ENCODE assay signal across 7 mouse cellular contexts in the genomic region with DNA sequence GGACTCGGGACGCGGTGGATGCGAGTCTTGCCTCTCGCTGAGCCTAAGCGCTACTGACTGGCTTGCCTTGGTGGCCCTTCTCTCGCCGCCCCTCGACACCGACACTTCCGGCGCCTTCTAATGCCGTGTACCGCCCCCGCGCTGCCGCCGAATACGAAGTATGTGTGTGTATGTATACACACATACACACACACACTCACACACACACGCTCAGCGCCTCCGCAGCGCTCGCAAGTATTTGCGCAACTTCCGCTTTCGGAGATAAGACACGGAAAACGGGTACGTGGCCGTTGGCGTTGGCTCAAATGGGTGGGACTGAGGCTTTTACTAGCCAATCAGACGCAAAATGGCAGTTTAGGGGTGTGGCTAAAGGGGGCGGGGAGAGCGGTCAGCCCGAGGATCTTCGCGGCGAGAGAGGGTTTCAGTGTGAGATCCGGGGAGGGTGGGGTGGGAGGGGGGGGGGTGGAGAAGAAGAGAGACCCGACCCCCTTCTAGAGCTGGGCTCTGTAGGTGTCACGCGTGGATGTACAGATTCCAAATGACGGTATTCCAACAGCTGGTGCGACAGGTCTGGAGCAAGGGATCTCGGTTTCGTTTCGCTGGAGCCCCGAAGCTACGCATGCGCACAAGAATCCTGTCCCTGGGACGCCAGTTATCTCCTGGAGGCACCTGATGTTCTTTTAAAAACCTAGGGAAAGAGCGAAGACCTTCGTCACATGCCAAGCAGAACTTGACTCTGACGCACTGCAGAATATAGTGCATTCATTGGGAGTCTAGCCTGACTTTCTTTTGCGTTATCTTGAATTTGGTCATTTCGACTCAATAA. TPM values are rescaled to one million over a fixed set of nuclear protein-coding genes. Genes with fewer than 3 reads are reported as not detected.
DNase-seq lines count a peak whose midpoint lies in the region; ATAC-seq lines count a peak whose summit lies in the region.

A gene (minus strand): TSS at position 244 of the 826 bp plus-strand sequence.

- H3K27me3 ChIP-seq in embryonic facial prominence, embryonic 11.5 days (ENCODE audit: control insufficient read depth, insufficient read depth, low read length): no peaks in the 10 kb centered on the region
- H3K27me3 ChIP-seq in limb, embryonic 10.5 days (ENCODE audit: low read depth, poor library complexity, severe bottlenecking): no peaks in the 10 kb centered on the region
- H3K27me3 ChIP-seq in midbrain, embryonic 13.5 days: no peaks in the 10 kb centered on the region

- H3K27ac ChIP-seq in embryonic facial prominence, embryonic 11.5 days (replicated peaks; ENCODE audit: low read depth, low read length): peak within 1 kb of the TSS; percentile 35; the same call in 1 of the 2 replicates
- H3K27ac ChIP-seq in limb, embryonic 10.5 days: peak within 1 kb of the TSS; percentile 88
- H3K27ac ChIP-seq in midbrain, embryonic 13.5 days: peak within 1 kb of the TSS; percentile 86

- no peaks in the 10 kb centered on the region for H3K9me3 ChIP-seq in embryonic facial prominence, embryonic 11.5 days (replicated peaks; ENCODE audit: control insufficient read depth, low read length)
- no peaks in the 10 kb centered on the region for H3K9me3 ChIP-seq in limb, embryonic 10.5 days (replicated peaks)
- H3K9me3 ChIP-seq in midbrain, embryonic 13.5 days: no peaks in the 10 kb centered on the region

- H3K4me2 ChIP-seq in embryonic facial prominence, embryonic 11.5 days (ENCODE audit: low read depth, low read length): peak within 1 kb of the TSS; percentile 79
- peak within 1 kb of the TSS; percentile 91 for H3K4me2 ChIP-seq in midbrain, embryonic 13.5 days (replicated peaks)

- H3K9ac ChIP-seq in embryonic facial prominence, embryonic 11.5 days (replicated peaks; ENCODE audit: low read length): peak within 1 kb of the TSS; percentile 72
- H3K9ac ChIP-seq in midbrain, embryonic 13.5 days (replicated peaks): peak within 1 kb of the TSS; percentile 78

- peak; percentile 96 for ATAC-seq in embryonic facial prominence, embryonic 11.5 days (replicated peaks; ENCODE audit: insufficient number of reproducible peaks, low FRiP score, low TSS enrichment, low read depth)
- peak; percentile 83 for ATAC-seq in granulocyte monocyte progenitor cell, adult 5-6 weeks (replicated peaks; ENCODE audit: poor library complexity, severe bottlenecking)
- ATAC-seq in midbrain, embryonic 13.5 days: peak; percentile 97

- 1% methylated on average over 52 of the region's 57 CpGs for WGBS in embryonic facial prominence, embryonic 11.5 days
- 1% methylated on average over 57 of the region's 57 CpGs for WGBS in limb, embryonic 10.5 days
- 2% methylated on average over 57 of the region's 57 CpGs for whole genome bisulfite sequencing in midbrain, embryonic 13.5 days

- H3K4me1 ChIP-seq in embryonic facial prominence, embryonic 11.5 days (ENCODE audit: control insufficient read depth, insufficient read depth, low read length): no peaks in the 10 kb centered on the region
- H3K4me1 ChIP-seq in limb, embryonic 10.5 days: peaks cover 17% of the 10 kb centered on the region
- peaks cover 52% of the 10 kb centered on the region for H3K4me1 ChIP-seq in midbrain, embryonic 13.5 days (replicated peaks)

- no peaks in the 10 kb centered on the region for H3K36me3 ChIP-seq in embryonic facial prominence, embryonic 11.5 days (replicated peaks; ENCODE audit: control insufficient read depth, insufficient read depth, low read depth, low read length)
- no peaks in the 10 kb centered on the region for H3K36me3 ChIP-seq in limb, embryonic 10.5 days
- no peaks in the 10 kb centered on the region for H3K36me3 ChIP-seq in midbrain, embryonic 13.5 days

- peak; percentile 99 for DNase-seq in adrenal gland, postnatal 14 days
- peak; percentile 98 for DNase-seq in embryonic facial prominence, embryonic 11.5 days (ENCODE audit: low spot score)
- DNase-seq in kidney, adult 11 months: peak; percentile 98
- DNase-seq in limb, embryonic 10.5 days (ENCODE audit: low spot score): peak; percentile 94
- DNase-seq in spleen, adult 12 weeks (ENCODE audit: low spot score): peak; percentile 99

- peak within 1 kb of the TSS; percentile 78 for H3K4me3 ChIP-seq in embryonic facial prominence, embryonic 11.5 days (ENCODE audit: low read depth, low read length)
- H3K4me3 ChIP-seq in limb, embryonic 10.5 days: peak within 1 kb of the TSS; percentile 77
- peak within 1 kb of the TSS; percentile 75 for H3K4me3 ChIP-seq in midbrain, embryonic 13.5 days (replicated peaks)

RNA-seq across cellular contexts. Expression of the gene that starts here (rescaled TPM):
- total RNA-seq in adrenal gland, postnatal 14 days (2021): 17.5 and 20.0 TPM in 2 replicates
- polyA plus RNA-seq in embryonic facial prominence, embryonic 11.5 days (2014; fragmentation: Nextera tagmentation; extraction: Ambion mirVana): 13.5 and 14.5 TPM in 2 replicates
- 18.9 and 24.6 TPM in 2 replicates for total RNA-seq in granulocyte monocyte progenitor cell, adult 5-6 weeks (2014; fragmentation: Nextera tagmentation)
- 24.6 and 26.6 TPM in 2 replicates for total RNA-seq in granulocyte monocyte progenitor cell, adult 5-6 weeks (2017)
- polyA plus RNA-seq in limb, embryonic 10.5 days (2016; fragmentation: Nextera tagmentation; extraction: Ambion mirVana): 11.2 and 11.9 TPM in 2 replicates
- polyA plus RNA-seq in midbrain, embryonic 13.5 days (2015; fragmentation: Nextera tagmentation; extraction: Ambion mirVana): 9.5 and 9.6 TPM in 2 replicates

Comparison
In these comparisons a context has a peak if more than half of its experiments do, and no peak if none do; other contexts are left out.
1. Peak in every context shown above with its lines: DNase-seq, ATAC-seq, H3K4me3 ChIP-seq and H3K27ac ChIP-seq.
2. H3K27ac ChIP-seq: peak in every context shown above with its lines; median percentile 88 in limb, embryonic 10.5 days; 86 in midbrain, embryonic 13.5 days; 35 in embryonic facial prominence, embryonic 11.5 days.